Mouse (Mus musculus) c-Kit-negative CD71-positive TER-119-positive erythroid progenitor cells, embryonic 14.5 days (primary cell): Measurements from ENCODE around the gene Tom1l1.
"Not testable (repeated sequence)": the region's sequence is repeated elsewhere in the genome, so short reads cannot be mapped to it uniquely, and the experiment has no call there.

Experiments
- DNase-seq: peaks from one replicate; pipeline ENCODE4 v3.0.0-alpha.2; 2013; ENCODE audit warnings: low read depth, low spot score

Tom1l1 gene

DNA sequence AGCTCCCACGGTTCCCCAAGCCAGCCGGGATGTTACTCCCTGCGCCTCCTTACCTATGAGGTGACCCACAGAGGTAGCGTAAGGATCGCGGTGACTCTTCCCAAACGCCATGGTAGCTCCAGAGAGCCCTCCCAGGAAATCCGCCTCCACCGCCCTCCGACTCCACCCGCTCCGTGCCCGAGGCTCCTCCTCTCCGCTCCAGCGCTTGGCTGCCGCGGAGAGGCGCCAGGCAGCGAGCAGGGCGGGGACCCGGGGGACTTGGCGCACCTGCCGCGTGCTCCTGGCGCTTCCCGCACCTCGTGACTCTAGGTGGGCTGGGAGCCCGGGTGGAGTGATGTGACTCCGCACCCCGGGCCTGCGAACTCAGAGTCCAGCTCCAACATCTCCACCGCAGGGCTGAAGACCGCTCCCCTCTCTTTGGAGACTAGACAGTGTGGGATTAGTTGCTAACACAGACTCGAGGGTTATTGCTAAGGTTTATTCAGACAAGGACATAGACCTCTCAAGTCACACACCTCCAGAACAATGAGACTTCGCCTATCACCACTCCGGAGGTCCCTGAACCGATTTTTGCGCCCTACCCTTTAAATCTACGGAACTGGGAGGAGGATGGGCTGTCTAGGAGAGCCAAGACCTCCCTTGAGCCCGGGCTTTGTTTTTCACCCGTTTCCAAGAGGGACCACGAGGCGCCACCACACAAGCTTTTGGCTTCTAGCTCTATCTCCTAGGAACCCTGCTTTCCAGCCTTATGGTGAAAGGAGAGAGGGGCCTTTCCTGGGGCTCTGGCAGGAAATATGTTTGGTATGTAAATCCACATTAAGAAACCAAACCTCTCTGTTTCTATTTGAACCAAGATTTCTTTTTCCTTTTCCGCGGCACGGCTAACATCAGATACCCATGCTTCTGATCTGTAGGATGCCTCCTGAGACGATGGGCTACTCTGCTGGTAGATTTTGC, at the start of gene Tom1l1:
Gene Tom1l1, minus strand, starts transcription at position 907 of the 957 bp plus-strand sequence.
- peak; percentile 70 for DNase-seq

- peak; percentile 52 for DNase-seq
Measured at GRCm38 (mm10) chr11:90733575-90733974, 45.4 kb upstream of the Tom1l1 start.

DNA sequence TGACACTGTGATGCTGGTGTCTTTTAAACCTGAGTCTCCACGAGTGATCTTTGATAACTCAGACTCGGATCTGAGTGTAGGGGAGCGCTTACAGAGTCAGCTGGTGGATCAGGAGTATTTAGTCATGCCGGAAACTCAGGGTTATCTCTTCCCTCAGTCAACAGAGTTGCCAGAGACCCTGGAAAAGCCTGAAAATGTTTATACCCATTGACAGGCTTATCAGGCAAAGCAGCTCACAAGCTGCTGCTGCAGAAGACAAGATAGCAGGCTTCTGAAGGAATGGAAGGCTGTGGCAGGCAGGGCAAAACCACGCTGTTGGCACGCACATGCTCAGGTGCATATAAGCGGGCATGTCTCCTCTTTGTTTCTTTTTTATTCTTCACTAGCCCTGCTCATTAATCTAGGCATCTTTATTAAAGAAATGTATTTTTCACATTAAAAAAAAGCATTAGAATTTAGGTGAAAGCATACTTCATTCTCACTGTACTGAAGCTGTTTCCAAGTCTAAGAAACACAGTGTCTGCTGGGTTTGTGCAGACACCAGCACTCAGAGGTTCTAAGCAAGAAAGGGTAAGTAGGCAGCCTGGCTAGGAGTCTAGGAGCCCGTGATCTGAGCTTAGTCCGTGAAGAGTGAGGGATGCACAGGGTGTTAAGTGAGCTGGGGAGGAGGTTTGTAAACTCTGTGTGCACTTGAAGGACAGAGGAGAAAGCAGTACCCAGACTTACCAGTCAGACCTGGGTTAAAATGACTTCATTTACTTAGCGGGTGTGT, 39.4 kb upstream of the Tom1l1 start:
- peak; percentile 82 for DNase-seq

DNA sequence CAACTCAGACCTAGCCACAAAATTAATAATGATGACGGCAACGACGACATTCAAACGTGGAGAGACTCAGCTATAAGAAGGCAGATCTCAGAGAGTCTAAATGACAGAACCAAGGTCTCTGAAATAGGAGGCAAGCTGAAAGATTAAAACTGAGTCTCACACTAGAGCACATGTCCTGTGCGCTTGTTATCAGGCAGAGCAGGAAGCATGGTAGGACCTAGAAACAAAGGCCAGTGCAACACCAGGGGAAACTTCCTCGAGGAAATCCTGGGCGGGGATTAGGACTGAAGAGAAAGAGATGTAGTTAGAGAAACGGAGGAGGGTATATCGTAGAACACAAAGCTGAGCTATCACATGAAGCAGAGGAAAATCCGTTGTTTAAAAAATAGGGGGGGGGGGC, 38.6 kb upstream of the Tom1l1 start:
- peak; percentile 48 for DNase-seq

DNA sequence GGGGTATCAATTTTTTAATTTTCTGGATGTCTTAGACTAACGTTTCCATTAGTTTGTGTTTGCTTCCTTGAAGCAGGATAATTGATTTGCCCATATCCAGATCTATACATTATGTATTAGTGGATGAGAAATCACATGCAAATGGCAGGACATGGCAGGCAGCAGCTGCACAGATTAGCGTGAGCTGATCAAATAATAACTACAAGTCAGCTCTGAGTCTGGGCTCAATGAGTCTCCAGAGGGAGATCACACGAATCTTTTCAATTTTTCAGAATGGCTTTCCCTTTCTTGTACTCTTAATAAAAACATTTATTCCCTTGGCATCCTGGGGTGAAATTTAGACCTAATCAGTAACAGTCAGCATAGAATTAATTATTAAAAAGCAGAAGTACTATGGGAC, 34.1 kb upstream of the Tom1l1 start:
- DNase-seq: no peak

DNA sequence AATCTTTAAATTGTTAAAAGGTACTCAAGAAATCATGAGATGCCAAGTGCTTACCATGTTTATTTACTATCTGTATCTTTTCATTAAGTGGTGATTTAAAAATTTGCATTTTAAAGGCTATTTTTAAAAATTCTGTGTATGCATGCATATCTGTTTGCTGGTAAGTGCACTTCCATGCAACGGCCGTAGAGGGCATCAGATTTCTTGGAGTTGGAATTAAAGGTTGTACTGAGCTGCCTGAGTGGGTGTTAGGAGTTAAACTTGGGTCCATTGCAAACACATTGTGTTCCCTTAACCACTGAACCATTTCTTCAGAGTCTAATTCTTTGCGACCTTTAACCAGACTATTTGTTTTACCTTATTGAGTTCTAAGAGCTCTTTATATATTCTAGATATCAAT, 29.6 kb upstream of the Tom1l1 start:
- no peak for DNase-seq

DNA sequence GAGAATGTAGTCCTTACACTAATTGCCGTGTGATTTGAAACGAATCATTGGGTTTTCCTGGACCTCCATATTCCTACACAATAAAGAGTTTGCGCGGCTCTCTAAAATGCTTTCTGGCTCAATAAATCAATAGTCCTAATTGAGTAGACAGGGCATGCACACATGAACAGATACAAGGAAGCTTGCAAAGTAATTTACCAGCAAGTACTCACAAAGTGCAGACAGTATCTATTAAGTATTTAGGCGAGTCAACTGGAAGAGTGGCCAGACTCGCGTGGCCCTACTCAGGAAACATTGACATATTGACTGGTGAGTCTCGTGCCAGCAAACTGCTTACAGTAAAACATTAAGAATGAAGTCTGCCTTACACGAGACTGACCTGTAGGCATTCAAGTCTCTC, 23.4 kb upstream of the Tom1l1 start:
- no peak for DNase-seq

GRCm38 (mm10) chr11:90707134-90707533, 19.0 kb upstream of the Tom1l1 start:
- DNase-seq: not testable (repeated sequence)

GRCm38 (mm10) chr11:90697480-90698240, 9.5 kb upstream of the Tom1l1 start:
- DNase-seq: peak; percentile 84

DNA sequence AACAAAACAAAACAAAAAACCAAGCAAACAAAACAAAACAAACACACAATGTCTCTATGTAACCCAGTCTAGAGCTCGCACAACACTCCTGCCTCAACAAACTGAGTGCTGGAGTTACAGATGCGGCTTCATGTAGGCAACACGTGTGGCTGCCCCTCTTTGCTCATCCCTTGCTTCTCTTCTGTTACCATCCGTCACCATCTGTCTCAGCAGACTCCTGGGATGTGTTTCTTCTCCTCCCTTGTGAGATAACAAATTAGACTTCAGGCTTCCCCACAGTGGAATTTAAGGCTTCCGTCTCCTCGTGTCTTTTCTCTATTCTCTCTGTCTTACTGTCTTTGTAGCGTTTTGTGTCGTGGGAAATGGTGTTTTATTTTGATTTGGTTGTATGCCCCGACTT, 7.6 kb upstream of the Tom1l1 start:
- no peak for DNase-seq

DNA sequence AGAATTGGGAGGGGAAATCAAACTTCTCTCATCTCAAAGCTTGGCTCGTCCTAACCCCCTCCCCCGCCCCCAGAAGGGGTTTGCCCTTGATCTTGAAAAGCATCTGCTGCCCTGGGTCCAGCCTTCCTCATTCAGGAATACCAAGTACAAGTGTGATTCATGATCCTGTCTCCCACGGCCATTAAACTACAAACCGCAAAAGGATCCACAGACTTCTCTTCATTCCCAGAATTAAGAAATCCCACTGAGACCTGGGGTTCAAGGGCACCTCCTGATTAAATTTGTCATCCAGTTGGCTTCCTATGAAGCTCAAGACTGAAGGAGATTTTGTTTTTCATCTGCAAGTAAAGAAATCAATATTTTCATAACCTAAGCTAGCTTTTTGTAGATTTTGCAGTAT, 6.0 kb upstream of the Tom1l1 start:
- no peak for DNase-seq

DNA sequence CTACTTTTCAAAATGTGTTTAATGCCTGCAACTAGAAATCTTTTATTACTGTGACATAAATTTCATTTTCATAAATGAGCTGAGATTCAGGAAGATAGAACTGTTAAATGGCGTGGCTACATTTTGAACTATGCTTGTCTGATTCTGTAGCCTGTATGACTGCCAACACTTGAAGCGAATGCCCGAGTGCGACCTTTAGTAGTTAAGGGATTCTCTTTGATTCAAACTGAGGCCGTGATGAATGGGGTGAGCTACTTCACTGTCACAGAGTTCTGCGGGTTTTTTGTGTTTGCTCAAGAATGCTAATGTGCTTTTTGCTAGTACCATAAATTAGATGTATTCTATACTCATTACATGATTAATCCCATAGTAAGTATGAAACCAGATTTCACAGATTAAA, 2.2 kb upstream of the Tom1l1 start:
- DNase-seq: no peak

GRCm38 (mm10) chr11:90687040-90687439, 1.1 kb downstream of the Tom1l1 start:
- DNase-seq: no peak

DNA sequence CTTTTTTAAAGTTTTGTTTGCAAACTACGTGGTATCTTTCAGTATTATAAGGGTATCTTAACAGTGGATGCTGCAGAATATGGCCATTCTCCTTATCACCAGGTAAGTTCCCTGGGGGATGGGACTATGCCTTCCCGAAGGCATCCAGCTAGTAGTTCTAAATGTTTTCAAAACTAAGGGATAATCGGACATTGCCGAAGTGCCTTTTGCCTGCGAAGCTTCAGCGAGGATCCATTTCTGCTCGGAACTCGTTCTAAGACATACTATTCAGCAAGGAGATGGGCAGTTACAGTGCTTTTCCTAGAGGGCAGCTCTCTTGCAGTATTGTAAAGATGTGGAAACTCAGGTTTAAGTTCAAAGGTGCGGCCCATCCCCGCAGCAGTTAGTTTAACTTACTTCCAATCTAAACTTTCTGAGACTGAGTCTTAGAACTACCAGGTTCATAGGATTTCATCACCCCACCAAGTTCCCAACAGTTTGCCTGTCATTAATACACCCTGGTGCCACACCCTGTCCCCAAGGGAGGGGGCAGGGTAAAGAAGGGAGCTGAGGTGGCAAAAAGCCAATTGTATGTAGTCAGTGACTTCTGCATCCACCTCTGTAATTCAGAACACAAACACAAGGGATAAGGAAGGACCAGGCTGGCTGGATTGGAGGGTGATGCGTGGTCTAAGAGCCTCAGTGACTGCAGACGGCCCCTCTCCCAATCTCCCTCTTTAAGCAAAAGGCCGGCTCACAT, 1.7 kb downstream of the Tom1l1 start:
- no peak for DNase-seq

DNA sequence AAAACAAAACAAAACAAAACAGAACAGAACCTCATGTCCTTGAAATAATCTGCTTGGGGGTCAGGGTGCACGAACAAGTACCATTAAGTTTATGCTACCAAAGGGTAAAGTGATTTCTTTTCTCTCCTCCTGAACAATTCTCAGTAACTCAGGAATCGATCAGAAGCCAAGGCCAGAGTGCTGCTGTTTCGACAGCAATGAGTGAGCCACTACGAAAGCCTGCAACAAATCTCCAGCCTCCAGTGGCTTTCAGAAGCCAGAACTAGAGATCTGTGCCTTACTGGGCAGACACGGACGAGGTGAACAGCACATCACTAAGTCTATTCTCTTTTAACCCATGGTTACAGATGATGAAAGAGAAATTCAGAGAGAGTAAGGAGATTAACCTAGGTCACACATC, 3.0 kb downstream of the Tom1l1 start:
- DNase-seq: no peak

GRCm38 (mm10) chr11:90684765-90685164, 3.4 kb downstream of the Tom1l1 start:
- DNase-seq: no peak

DNA sequence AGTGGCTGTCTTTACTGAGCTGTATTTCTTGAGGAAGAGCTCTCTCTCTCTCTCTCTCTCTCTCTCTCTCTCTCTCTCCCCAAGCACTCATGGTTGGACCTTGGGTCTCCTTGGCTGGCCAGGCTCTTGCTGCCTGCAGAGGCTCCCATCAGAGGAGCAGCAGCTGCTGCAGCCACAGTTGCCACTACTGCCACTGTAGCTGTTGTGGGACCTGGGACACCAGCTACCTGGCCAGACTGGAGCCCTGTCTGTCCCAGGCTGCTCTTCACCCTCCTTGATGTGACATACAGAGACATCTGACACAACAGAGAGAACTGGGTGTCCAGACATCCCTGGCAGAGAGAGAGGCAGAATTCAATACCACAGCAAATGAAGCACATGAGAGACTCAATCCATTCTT, 7.0 kb downstream of the Tom1l1 start:
- no peak for DNase-seq

DNA sequence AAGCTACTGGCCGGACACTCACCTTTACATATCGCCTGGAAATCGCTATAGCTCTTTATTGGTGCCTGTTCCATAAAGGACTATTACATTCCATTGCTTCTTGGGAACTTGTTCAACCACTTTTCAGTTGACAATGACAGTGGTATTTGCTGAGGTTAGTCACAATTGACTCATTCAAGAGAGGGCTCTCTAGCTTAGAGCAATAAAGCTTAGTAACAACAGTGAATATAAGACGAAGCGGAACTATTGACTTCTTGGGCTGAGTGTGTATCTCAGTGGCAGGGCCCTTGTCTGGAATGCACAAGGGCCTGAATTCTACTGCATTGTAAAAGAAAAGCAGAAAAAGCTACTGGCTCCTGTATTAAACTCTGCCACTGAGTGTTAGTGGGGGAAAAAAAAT, 9.6 kb downstream of the Tom1l1 start:
- no peak for DNase-seq

DNA sequence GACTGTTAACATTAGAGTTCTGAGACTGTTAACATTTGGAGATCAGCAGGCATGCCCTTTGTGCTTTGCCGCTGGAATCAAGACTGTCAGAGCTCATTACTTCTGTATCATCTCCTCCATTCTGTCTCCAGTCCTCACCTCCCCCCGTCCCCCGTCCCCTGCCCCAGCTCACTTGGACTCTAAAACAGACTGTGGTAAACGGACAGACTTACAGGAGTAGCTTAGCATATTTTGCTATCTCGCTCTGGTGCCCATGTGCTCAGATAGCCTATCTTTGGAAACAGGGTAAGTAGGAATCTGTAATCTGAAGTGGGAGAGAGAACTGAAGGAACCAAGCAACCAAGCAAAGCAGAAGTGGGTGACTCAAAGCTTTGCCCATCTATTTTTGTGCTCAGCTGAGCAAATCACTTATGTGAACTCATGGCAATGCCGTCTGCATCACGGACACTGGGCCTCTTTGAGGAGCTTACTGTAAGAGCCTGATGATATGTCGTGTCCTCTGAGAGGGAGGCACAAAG, 10.3 kb downstream of the Tom1l1 start:
- no peak for DNase-seq

- no peak for DNase-seq
Measured at GRCm38 (mm10) chr11:90677027-90677426, 11.1 kb downstream of the Tom1l1 start.
